Mouse (Mus musculus) gonadal fat pad, adult 2 months (tissue): ENCODE measurements around the gene Rufy4. TPM values are rescaled to one million over a fixed set of nuclear protein-coding genes. Genes with fewer than 3 reads are reported as not detected.

Experiments used
- DNase-seq: peaks from one replicate; pipeline ENCODE4 v3.0.0-alpha.2; 2012; ENCODE audit warnings: low read depth
- polyA plus RNA-seq: library from polyadenylated mRNA; depleted of rRNA; stranded (reverse); fragments of >200 nt; gene quantifications from 2 replicates; pipeline ENCODE4 v1.2.3, GENCODE M21; 2012

Rufy4 gene
- polyA plus RNA-seq, 1 experiment = 2.3 TPM

- no peak for DNase-seq
These were observed 19.7 kb upstream of the Rufy4 start for GRCm38 (mm10) chr1:74105660-74106059.

DNA sequence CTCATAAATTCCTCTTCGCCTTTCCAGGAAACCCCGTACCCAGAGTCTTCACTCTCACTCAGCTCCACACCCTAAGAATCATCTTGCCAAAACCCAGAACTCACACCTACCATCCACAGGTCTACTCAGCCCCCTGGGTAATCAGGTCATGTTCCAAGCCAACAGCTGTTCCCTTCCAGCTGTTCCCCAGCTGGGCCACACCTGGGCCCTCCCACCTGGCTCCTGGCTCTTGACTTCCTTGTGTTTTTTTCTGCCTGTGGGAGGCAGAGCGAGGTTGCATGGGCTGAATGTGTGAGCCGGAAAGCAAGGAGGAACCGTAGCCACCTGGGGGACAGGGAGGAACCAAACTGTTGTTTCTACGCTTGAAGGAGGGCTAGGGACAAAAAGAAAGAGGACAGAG is 19.1 kb upstream of the Rufy4 start:
- DNase-seq = no peak

DNA sequence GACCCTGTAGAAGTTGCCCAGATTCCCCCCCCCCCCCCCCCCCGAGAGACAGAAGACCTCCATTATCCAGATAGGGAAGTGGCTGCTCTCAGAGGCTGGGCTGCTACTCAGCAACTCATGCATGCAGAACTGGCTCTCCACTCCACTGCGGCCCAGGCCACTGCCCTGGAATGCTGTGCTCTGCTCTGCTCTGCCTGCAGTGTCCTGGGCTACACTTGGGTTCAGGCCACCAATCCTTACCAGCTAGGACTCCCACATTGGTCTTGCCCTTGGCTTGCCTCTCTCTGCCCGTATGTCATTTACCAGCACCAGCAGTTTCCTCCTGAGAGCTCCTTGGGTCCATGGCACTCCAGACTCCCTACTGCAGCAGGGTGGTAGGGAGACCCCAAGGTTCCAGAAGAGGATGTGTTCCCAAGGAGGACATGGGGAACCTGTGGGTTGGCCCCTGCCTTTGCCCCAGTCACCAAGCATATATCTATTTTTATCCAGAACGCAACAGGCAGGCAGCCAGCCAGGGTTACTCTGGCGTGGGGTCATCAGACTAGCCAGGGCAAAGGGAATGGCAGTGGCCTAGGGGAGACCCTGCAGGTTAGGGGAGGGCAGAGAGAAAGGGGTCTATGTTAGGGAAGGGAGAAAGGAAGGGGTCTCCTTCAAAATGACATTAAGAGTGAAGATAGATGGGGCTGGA is 17.3 kb upstream of the Rufy4 start:
- DNase-seq = no peak

- DNase-seq = no peak
These were observed 15.7 kb upstream of the Rufy4 start for GRCm38 (mm10) chr1:74109670-74110069.

DNA sequence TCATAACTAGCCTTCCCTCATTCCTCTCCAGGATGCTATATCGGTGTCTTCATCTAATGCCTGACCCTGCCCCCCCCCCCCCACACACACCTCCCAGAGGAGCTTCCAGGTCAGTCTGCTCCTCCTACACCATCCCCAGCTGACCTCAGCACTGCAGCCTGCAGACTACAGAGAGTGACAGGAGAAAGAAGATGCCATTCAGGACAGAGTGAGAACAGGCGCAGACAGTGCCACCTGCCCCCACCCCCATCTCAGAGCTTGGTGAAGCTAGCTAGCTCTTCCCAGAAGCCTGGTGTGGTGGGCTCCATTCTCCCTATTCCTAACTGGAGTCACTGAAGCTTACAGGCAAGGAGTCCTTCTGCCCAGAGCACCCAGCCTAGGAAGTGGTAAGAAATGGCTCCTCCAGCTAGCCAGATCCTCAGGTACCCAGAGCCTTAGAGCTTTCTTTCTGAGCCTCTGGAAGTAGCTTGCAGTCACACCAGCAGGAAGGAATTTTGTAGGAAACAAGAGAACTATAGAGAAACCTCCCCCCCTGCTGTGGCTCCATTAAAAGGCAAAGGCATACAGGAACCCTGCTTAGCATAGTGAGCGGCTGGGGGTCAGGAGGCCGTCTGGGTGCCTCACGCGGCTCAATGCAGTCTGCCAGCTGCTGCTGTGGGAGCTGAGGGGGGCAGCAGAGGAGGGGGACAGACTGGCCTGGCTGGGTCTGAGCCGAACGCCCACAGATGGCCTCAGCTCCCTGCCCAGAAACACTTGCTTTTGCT is 14.2 kb upstream of the Rufy4 start:
- no peak for DNase-seq

DNA sequence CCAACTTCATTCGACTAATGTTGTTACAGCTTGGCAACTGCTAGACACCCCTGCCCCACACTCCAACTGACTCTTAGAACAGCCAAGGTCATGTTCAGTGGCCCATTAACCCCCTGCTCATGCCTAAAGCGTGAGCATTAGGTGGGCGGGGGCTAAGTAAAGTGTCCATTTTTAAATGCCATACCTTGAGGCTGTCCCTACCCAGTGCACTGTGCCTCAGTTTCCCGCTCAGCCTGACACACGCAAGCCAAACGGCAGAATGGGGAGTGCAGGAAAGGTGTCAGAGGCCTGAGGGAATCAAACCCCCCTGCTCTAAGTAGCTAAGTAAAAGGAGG is 13.7 kb upstream of the Rufy4 start:
- no peak for DNase-seq

GRCm38 (mm10) chr1:74113071-74113470 is 12.3 kb upstream of the Rufy4 start:
- DNase-seq = no peak

- no peak for DNase-seq
These were observed 7.5 kb upstream of the Rufy4 start for GRCm38 (mm10) chr1:74117876-74118275.

- no peak for DNase-seq
These were observed 6.2 kb upstream of the Rufy4 start for GRCm38 (mm10) chr1:74119115-74119514.

DNA sequence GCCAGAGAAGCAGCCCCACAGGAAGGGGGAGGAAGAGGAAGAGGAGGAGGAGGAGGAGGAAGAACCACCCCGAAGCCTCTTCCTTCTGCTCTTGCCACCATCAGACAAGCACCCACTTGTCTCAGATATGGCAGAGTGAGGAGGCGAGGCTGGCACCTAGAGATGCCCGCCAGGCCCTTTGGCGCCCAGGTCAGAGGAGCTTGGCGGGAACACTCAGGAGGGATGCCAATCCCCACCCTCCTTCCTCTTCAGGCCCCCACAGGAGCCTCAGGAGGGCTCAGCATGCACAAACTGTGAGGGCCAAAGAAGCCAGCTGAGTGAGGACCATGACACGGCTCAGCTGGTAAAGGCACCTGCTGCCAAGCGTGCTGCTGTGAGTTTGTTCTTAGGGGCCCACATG is 4.2 kb upstream of the Rufy4 start:
- no peak for DNase-seq

- no peak for DNase-seq
These were observed 3.3 kb upstream of the Rufy4 start for GRCm38 (mm10) chr1:74121821-74122576.

DNA sequence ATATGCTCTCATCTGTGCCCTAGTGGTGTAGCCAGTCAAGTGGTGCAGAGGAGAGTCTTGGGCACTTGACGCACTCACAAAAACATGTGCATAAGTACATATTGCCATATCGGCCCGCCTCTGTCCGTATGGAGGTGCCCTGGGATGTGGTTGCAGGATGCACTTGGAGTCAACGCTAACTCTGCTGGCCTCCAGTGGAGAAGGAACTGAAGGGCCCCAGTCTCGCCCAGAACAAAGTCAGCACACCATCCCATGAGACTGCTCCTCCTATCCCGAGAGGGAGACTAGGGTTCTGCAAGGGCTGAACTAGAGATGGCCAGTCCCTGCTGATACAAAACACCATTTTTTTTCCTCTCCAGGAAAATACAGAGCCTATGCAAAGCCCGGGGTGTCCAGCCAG is 2.1 kb upstream of the Rufy4 start:
- DNase-seq = no peak

GRCm38 (mm10) chr1:74124021-74124981 is 1.0 kb upstream of the Rufy4 start, which contains the start of gene Tns1:
Gene Tns1 (minus strand): TSS chr1:74124449.
- DNase-seq = no peak

DNA sequence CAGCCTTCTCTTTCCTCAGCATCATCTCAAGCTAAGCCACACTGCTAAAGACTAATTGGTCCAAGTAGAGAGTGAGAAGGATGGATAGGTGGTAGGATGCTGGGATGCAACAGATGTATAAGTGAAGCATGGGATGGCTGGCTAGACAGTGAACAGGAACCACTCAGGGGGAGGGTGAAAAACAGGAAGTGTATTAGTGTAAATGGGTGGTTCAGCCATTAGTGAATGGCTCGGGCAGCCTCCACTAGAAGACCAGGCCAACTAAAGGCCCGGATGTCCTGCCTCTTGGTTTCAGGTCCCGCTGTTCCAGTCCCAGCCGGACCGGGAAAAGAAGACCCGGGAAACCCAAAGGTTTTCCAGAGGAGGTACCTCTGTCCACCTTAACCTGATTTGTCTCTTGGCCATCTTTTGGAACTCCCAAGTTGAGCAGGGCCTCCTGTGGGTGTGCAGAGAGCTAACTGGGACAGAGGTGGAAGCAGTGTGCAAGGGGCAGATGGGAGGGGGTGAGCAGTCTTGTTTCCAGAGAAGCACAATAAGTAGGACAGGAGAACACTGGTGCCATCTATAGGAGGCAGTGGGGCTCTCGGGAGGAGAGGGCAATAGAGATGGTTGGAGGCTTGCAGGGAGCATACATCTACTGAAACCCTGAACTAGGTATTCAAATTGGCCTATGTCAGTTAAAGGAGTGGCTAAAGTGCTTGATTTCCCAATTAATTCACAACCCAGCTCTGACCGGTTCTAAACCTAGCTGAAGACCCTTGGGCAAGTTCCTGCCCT is 5.7 kb downstream of the Rufy4 start:
- no peak for DNase-seq

DNA sequence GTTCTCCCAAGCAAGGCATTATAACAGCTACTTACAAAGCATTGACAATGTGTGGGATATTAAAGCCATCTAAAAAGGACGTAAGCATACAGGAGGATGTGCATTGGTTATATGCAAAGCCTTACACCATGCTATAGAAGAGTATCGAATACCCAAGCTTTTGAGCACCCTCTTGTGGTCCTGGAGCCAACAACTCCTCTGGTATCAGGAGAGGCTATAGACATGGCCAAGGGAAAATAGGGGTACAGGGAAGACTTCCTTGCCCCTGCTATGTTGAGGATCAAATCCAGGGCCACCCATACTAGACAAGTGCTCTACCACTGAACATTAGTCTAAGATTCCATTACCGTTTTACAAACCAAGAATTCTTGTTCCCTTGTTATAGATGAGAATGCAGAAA is 6.7 kb downstream of the Rufy4 start:
- no peak for DNase-seq

DNA sequence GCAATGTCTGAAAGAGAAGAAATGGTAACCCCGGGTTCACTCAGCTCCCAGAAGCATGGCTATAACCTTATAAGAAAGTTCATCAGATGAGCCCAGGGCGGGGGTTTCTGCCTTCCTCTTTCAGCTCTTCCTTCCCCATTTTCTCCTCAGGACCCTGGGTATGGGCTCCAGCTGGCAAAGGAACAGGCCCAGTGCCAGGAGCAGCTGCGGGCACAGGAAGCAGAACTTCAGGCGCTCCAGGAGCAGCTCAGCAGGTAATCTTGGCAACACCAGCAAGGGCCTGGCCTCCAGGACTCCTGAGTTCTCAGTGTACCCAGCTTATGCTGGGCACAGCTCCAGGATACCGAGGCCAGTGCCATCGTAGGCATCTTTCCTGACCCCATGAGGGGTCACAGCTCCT is 8.6 kb downstream of the Rufy4 start:
- no peak for DNase-seq

GRCm38 (mm10) chr1:74135326-74135950 is 10.1 kb downstream of the Rufy4 start:
- no peak for DNase-seq

DNA sequence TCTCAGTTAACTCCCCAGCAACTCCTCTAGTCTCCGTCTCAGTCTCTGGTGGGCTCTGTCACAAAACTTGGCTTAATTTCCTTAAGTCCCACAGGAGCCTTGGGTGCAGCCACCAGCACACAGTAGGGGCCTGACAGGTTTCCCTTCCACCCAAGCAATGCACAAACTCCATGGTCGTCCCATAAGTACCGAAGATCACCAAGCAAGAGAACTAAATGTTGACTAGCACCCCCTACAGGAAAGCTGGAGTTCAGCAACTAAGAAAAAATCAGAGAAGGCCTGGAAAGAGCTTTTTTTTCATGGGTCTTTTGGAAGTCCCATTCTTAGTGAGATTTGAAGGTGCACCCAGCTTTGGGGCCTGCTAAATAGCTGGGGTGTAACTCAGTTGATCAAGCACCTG is 14.1 kb downstream of the Rufy4 start:
- no peak for DNase-seq

DNA sequence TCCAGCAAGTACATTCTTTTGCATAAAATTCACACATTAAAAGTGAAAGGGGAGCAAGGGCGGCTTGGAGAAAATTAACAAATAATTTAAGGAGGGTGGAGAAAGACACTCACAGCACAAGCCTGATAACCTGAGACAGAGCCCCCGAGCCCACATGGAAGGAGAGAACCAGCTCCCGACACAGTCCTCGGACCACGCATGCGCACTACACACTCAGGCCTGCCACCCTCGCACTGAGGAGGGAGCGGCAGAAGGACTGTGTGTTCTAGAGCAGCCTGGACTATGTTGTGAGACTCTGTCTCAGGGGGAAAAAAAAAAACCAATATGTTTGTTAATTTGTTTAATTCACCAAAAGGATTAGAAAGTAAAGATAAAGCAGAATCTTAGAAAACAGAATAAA is 16.4 kb downstream of the Rufy4 start:
- no peak for DNase-seq

DNA sequence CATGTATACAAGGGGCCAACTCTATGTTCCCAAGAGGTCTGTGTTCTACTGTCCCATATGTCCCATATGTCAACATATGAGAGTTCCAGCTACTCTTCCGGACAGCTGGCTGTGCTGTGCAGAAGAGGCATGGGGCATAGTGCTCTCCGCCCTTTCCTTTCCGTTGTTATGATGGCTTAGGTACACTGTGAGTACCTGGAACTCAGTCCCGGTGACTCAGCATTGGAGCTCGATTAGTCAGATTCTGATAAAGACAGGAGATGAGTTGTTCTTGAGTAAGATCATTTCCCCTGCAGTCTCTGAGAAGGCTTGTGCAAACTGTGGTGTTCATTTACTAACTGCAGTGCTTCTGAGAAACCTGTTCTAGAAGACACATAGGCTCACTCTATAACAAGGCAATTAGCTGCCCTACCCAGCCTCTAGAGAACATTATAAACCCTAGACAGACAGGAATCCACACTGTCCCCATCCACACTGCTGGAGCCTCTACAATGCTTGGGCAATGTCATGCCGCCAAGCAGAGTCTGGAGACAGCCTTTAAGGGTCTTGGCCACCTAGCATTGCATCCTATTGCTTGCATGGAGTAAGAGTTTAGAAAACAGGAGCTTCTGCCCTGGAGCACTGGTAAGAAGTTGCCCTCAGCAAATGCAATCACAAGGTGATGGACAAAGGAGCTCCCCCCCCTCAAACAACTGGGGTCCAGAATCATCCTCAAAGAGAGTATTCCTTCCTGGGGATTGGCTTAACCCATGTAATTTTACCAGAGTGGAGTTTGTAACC is 24.0 kb downstream of the Rufy4 start:
- DNase-seq = no peak
